Mouse (Mus musculus) thymus, adult 2 months (tissue): Measurements from ENCODE around the gene Macf1. TPM values are rescaled to one million over a fixed set of nuclear protein-coding genes. Genes with fewer than 3 reads are reported as not detected.

Source experiments
- DNase-seq: peaks from one replicate; pipeline ENCODE4 v3.0.0; 2021
- H3K27ac ChIP-seq: fragments of 200-500 bp; 2 replicates; pipeline ENCODE4 v1.5.1; 2012; ENCODE audit warnings: low read length, control low read depth; ENCODE audit not compliant: control insufficient read depth, insufficient read depth
- H3K27me3 ChIP-seq: fragments of 200-500 bp; 2 replicates; pipeline ENCODE4 v1.6.1; 2012; ENCODE audit warnings: mild to moderate bottlenecking, low read length, moderate library complexity, mixed read lengths; ENCODE audit not compliant: control insufficient read depth, insufficient read depth
- H3K36me3 ChIP-seq: fragments of 200-500 bp; 2 replicates; pipeline ENCODE4 v1.6.1; 2012; ENCODE audit warnings: mild to moderate bottlenecking, low read length, moderate library complexity; ENCODE audit not compliant: control insufficient read depth, insufficient read depth
- H3K4me1 ChIP-seq: fragments of 200-500 bp; replicated peaks from 2 replicates; pipeline ENCODE4 v1.6.1; 2012; ENCODE audit warnings: low read length; ENCODE audit not compliant: control insufficient read depth, insufficient read depth
- H3K4me3 ChIP-seq: fragments of 200-500 bp; 2 replicates; pipeline ENCODE4 v1.5.1; 2012; ENCODE audit warnings: mild to moderate bottlenecking, low read length, control low read depth, moderate library complexity; ENCODE audit not compliant: control insufficient read depth, insufficient read depth
- CTCF ChIP-seq: fragments of 200-500 bp; IDR thresholded peaks from 2 replicates; pipeline ENCODE4 v1.5.1; 2012; ENCODE audit warnings: mild to moderate bottlenecking, control low read depth, low read length, moderate library complexity, borderline replicate concordance; ENCODE audit not compliant: control insufficient read depth, poor library complexity, insufficient read depth; ENCODE audit errors: extremely low read depth
- POLR2A ChIP-seq: fragments of 200-500 bp; IDR thresholded peaks from 2 replicates; pipeline ENCODE4 v1.6.1; 2012; ENCODE audit warnings: mild to moderate bottlenecking, low read length, control low read depth, moderate library complexity; ENCODE audit not compliant: control insufficient read depth, poor library complexity, insufficient read depth; ENCODE audit errors: extremely low read depth
- WGBS: fragments of 180-500 bp; shearing (Covaris S2); methylation state at CpG from one replicate; pipeline ENCODE4 v1.1.7; 2018; 5-methylcytosine and 5-hydroxymethylcytosine counted together
- polyA plus RNA-seq: library from polyadenylated mRNA; depleted of rRNA; stranded (reverse); fragments of >200 nt; gene quantifications from 2 replicates; pipeline ENCODE4 v1.2.3, GENCODE M21; 2012

Macf1 gene
- polyA plus RNA-seq, 1 experiment: 121 TPM

DNA sequence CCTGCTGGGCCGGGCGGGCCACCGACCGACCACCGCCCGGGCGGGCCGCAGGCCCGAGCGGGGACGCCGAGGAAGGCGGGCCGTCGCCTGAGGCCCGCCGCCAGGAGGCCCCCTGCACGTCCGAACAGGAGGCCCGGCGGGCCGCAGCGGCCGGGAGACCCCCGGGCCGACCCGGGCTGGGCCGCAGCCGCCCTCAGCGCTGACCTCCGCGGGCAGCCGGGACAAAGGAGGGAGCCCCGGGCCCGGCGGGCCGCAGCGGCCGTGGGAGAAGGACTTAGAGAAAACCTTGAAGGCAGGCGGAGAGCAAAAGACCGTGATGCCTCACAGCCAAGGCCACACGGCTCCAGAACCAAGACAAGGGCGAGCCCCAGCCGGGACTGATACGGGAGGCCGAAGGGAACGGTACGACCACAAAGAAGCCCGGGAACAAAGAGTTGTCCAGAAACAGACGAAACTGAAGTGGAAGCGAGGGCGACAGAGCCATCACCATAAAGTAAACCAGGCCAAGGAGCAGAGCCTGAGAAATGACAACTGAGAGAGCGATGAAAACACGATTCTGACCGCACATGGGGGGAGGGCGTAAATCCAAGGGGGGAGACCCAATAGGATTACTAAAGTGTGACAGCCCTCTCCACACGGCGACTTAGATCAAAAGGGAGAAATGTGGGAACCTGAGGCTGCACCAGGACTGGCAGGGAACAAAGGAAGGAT, 19.1 kb downstream of the Macf1 start:
- WGBS: 7% methylated on average over 52 of the region's 58 CpGs
- TF ChIP-seq POLR2A (no peak), CTCF (no peak)
- Histone ChIP-seq H3K27ac (0 out of 2 replicates have a peak overlapping the region, but pooled peaks have one; percentile 19), H3K27me3 (peaks cover 33% of the 10 kb centered on the region), H3K4me1 (peaks cover 21% of the 10 kb centered on the region), H3K36me3 (no peaks in the 10 kb centered on the region), H3K4me3 (peak overlapping the region; percentile 48)
- no peak for DNase-seq

GRCm38 (mm10) chr4:123664021-123664950, 19.9 kb downstream of the Macf1 start:
- 1% methylated on average over 123 of the region's 125 CpGs for WGBS
- Histone ChIP-seq H3K27me3 (peaks cover 33% of the 10 kb centered on the region), H3K4me1 (peaks cover 21% of the 10 kb centered on the region), H3K4me3 (peak overlapping the region; percentile 48), H3K27ac (no peak overlapping the region), H3K36me3 (no peaks in the 10 kb centered on the region)
- DNase-seq: peak; percentile 63
- TF ChIP-seq CTCF (0 out of 2 replicates have a peak, but pooled peaks have one; percentile 20), POLR2A (no peak)

- Histone ChIP-seq H3K4me1 (peaks cover 21% of the 10 kb centered on the region), H3K27me3 (peaks cover 33% of the 10 kb centered on the region), H3K4me3 (peak overlapping the region; percentile 48), H3K36me3 (no peaks in the 10 kb centered on the region), H3K27ac (no peak overlapping the region)
- TF ChIP-seq POLR2A (no peak), CTCF (no peak)
- 4% methylated on average over 12 of the region's 12 CpGs for WGBS
- DNase-seq: no peak
Measured at GRCm38 (mm10) chr4:123663688-123663965, 20.5 kb downstream of the Macf1 start.

- no peak overlapping the region; the same call in 1 of the 2 replicates for H3K27ac ChIP-seq
- no peak overlapping the region for H3K4me3 ChIP-seq
- H3K27me3 ChIP-seq: peaks cover 33% of the 10 kb centered on the region
- H3K4me1 ChIP-seq: peaks cover 21% of the 10 kb centered on the region
- TF ChIP-seq CTCF (no peak), POLR2A (no peak)
- 4% methylated on average over 15 of the region's 15 CpGs for WGBS
- H3K36me3 ChIP-seq: no peaks in the 10 kb centered on the region
- DNase-seq: no peak
Measured at GRCm38 (mm10) chr4:123662914-123663687, 21.1 kb downstream of the Macf1 start.

DNA sequence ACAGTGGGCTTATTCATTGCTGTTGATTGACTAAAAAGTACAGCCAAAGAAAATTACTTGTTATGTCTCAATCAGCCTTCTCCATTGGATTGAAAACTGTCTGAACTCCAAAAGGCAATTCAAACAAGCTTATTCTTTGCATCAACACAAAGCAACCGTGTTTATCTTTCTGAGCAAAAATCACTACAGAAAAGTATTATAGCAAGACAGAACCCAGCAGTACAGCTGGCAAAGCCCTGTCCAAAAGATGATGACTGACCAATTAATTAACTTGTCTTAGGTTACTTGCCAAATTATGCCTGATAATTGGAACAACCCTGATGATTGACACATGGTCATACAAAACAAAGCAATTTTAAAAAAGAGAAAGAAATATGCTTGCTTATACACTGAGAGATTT, 26.0 kb downstream of the Macf1 start:
- H3K27ac ChIP-seq: no peak overlapping the region
- peaks cover 5% of the 10 kb centered on the region; the same call in 1 of the 2 replicates for H3K4me1 ChIP-seq
- H3K4me3 ChIP-seq: no peak overlapping the region
- no peak for DNase-seq
- 96% methylated on average over 1 of the region's 1 CpGs for WGBS
- H3K27me3 ChIP-seq: peaks cover 11% of the 10 kb centered on the region
- no peak for TF ChIP-seq CTCF
- no peak for TF ChIP-seq POLR2A
- no peaks in the 10 kb centered on the region for H3K36me3 ChIP-seq

GRCm38 (mm10) chr4:123655245-123655644, 28.9 kb downstream of the Macf1 start:
- H3K27ac ChIP-seq: no peak overlapping the region

More at GRCm38 (mm10) chr4:123655245-123655644, 28.9 kb downstream of the Macf1 start:
- H3K4me1 ChIP-seq: no peaks in the 10 kb centered on the region
- 95% methylated on average over 5 of the region's 5 CpGs for WGBS
- DNase-seq: no peak
- no peak overlapping the region for H3K4me3 ChIP-seq
- no peaks in the 10 kb centered on the region for H3K36me3 ChIP-seq
- TF ChIP-seq POLR2A (no peak), CTCF (no peak)
- no peaks in the 10 kb centered on the region for H3K27me3 ChIP-seq
